Mouse (Mus musculus): Measurements from ENCODE around the gene Wwox. TPM values are rescaled to one million over a fixed set of nuclear protein-coding genes. Genes with fewer than 3 reads are reported as not detected.

Gene Wwox
- polyA plus RNA-seq, 1 experiment from 2014 or later: 10.4 TPM

- no peak overlapping the region for H3K4me2 ChIP-seq
- WGBS: 63% methylated on average over 7 of the region's 7 CpGs
- no peaks in the 10 kb centered on the region for H3K4me1 ChIP-seq (replicated peaks)
- H3K27ac ChIP-seq (ENCODE audit: poor library complexity, severe bottlenecking): no peak overlapping the region
- H3K9ac ChIP-seq: no peak overlapping the region
- no peaks in the 10 kb centered on the region for H3K27me3 ChIP-seq (replicated peaks)
- H3K4me3 ChIP-seq: no peak overlapping the region
- H3K36me3 ChIP-seq: no peaks in the 10 kb centered on the region
- no peaks in the 10 kb centered on the region for H3K9me3 ChIP-seq (replicated peaks)
- ATAC-seq (ENCODE audit: insufficient number of reproducible peaks, low FRiP score): no peak
These were observed 469.1 kb downstream of the Wwox start for GRCm38 (mm10) chr8:114908589-114908988.

- H3K9me3 ChIP-seq (replicated peaks): no peaks in the 10 kb centered on the region
- H3K36me3 ChIP-seq: no peaks in the 10 kb centered on the region
- no peak overlapping the region for H3K9ac ChIP-seq
- no peak overlapping the region for H3K4me2 ChIP-seq
- no peak for ATAC-seq (ENCODE audit: insufficient number of reproducible peaks, low FRiP score)
- H3K27ac ChIP-seq (ENCODE audit: poor library complexity, severe bottlenecking): no peak overlapping the region
- WGBS: 81% methylated on average over 9 of the region's 9 CpGs
- H3K4me3 ChIP-seq: no peak overlapping the region
- no peaks in the 10 kb centered on the region for H3K27me3 ChIP-seq (replicated peaks)
- no peaks in the 10 kb centered on the region for H3K4me1 ChIP-seq (replicated peaks)
These were observed 469.7 kb downstream of the Wwox start for GRCm38 (mm10) chr8:114909146-114909545.

GRCm38 (mm10) chr8:114911031-114911580, 471.7 kb downstream of the Wwox start:
- H3K27me3 ChIP-seq (replicated peaks): no peaks in the 10 kb centered on the region
- ATAC-seq (ENCODE audit: insufficient number of reproducible peaks, low FRiP score): no peak
- no peaks in the 10 kb centered on the region for H3K4me1 ChIP-seq (replicated peaks)
- 90% methylated on average over 17 of the region's 17 CpGs for WGBS
- H3K4me2 ChIP-seq: no peak overlapping the region
- H3K9ac ChIP-seq: no peak overlapping the region
- H3K9me3 ChIP-seq (replicated peaks): no peaks in the 10 kb centered on the region
- H3K27ac ChIP-seq (ENCODE audit: poor library complexity, severe bottlenecking): no peak overlapping the region
- H3K4me3 ChIP-seq: no peak overlapping the region
- no peaks in the 10 kb centered on the region for H3K36me3 ChIP-seq

- H3K36me3 ChIP-seq: no peaks in the 10 kb centered on the region
- H3K4me1 ChIP-seq (replicated peaks): peaks cover 17% of the 10 kb centered on the region
- peaks cover 9% of the 10 kb centered on the region; the same call in 1 of the 2 replicates for H3K27me3 ChIP-seq (replicated peaks)
- no peak overlapping the region for H3K4me3 ChIP-seq
- no peak overlapping the region for H3K9ac ChIP-seq
- no peak overlapping the region for H3K27ac ChIP-seq (ENCODE audit: poor library complexity, severe bottlenecking)
- ATAC-seq (ENCODE audit: insufficient number of reproducible peaks, low FRiP score): no peak
- no peaks in the 10 kb centered on the region for H3K9me3 ChIP-seq (replicated peaks)
- WGBS: 70% methylated on average over 7 of the region's 7 CpGs
- H3K4me2 ChIP-seq: no peak overlapping the region
These were observed 484.2 kb downstream of the Wwox start for GRCm38 (mm10) chr8:114923629-114924028.

GRCm38 (mm10) chr8:114927412-114927811, 488.0 kb downstream of the Wwox start:
- H3K9ac ChIP-seq: no peak overlapping the region
- H3K27ac ChIP-seq (ENCODE audit: poor library complexity, severe bottlenecking): no peak overlapping the region
- H3K4me3 ChIP-seq: no peak overlapping the region
- peaks cover 9% of the 10 kb centered on the region; the same call in 1 of the 2 replicates for H3K27me3 ChIP-seq (replicated peaks)
- H3K4me2 ChIP-seq: no peak overlapping the region
- 62% methylated on average over 8 of the region's 8 CpGs for WGBS
- H3K9me3 ChIP-seq (replicated peaks): no peaks in the 10 kb centered on the region
- ATAC-seq (ENCODE audit: insufficient number of reproducible peaks, low FRiP score): no peak
- H3K36me3 ChIP-seq: no peaks in the 10 kb centered on the region
- peaks cover 17% of the 10 kb centered on the region for H3K4me1 ChIP-seq (replicated peaks)

GRCm38 (mm10) chr8:114927917-114928316, 488.5 kb downstream of the Wwox start:
- no peak overlapping the region for H3K4me3 ChIP-seq
- H3K4me2 ChIP-seq: no peak overlapping the region
- peaks cover 9% of the 10 kb centered on the region; the same call in 1 of the 2 replicates for H3K27me3 ChIP-seq (replicated peaks)
- no peak overlapping the region for H3K27ac ChIP-seq (ENCODE audit: poor library complexity, severe bottlenecking)
- no peak overlapping the region for H3K9ac ChIP-seq
- ATAC-seq (ENCODE audit: insufficient number of reproducible peaks, low FRiP score): no peak
- H3K9me3 ChIP-seq (replicated peaks): no peaks in the 10 kb centered on the region
- H3K4me1 ChIP-seq (replicated peaks): peaks cover 17% of the 10 kb centered on the region
- no peaks in the 10 kb centered on the region for H3K36me3 ChIP-seq
- WGBS: 61% methylated on average over 4 of the region's 4 CpGs

GRCm38 (mm10) chr8:114929597-114929996, 490.1 kb downstream of the Wwox start:
- Histone ChIP-seq H3K4me2 (no peak overlapping the region), H3K4me1 (replicated peaks) (peaks cover 13% of the 10 kb centered on the region), H3K4me3 (no peak overlapping the region), H3K27ac (ENCODE audit: poor library complexity, severe bottlenecking) (no peak overlapping the region), H3K9me3 (replicated peaks) (no peaks in the 10 kb centered on the region), H3K27me3 (replicated peaks) (peaks cover 4% of the 10 kb centered on the region; the same call in 1 of the 2 replicates), H3K9ac (no peak overlapping the region), H3K36me3 (no peaks in the 10 kb centered on the region)
- WGBS: 71% methylated on average over 4 of the region's 4 CpGs
- no peak for ATAC-seq (ENCODE audit: insufficient number of reproducible peaks, low FRiP score)

GRCm38 (mm10) chr8:114932071-114932630, 492.7 kb downstream of the Wwox start:
- Histone ChIP-seq H3K9ac (no peak overlapping the region), H3K27me3 (replicated peaks) (no peaks in the 10 kb centered on the region), H3K36me3 (no peaks in the 10 kb centered on the region), H3K4me1 (replicated peaks) (peaks cover 12% of the 10 kb centered on the region), H3K9me3 (replicated peaks) (no peaks in the 10 kb centered on the region), H3K27ac (ENCODE audit: poor library complexity, severe bottlenecking) (no peak overlapping the region), H3K4me3 (no peak overlapping the region), H3K4me2 (no peak overlapping the region)
- WGBS: 59% methylated on average over 18 of the region's 18 CpGs
- ATAC-seq (ENCODE audit: insufficient number of reproducible peaks, low FRiP score): no peak

- no peaks in the 10 kb centered on the region for H3K36me3 ChIP-seq
- H3K27ac ChIP-seq (ENCODE audit: poor library complexity, severe bottlenecking): no peak overlapping the region
- ATAC-seq (ENCODE audit: insufficient number of reproducible peaks, low FRiP score): no peak
- 90% methylated on average over 1 of the region's 1 CpGs for WGBS
- peaks cover 7% of the 10 kb centered on the region for H3K4me1 ChIP-seq (replicated peaks)
- no peak overlapping the region for H3K4me2 ChIP-seq
- H3K27me3 ChIP-seq (replicated peaks): no peaks in the 10 kb centered on the region
- no peaks in the 10 kb centered on the region for H3K9me3 ChIP-seq (replicated peaks)
- H3K4me3 ChIP-seq: no peak overlapping the region
- H3K9ac ChIP-seq: no peak overlapping the region
These were observed 493.8 kb downstream of the Wwox start for GRCm38 (mm10) chr8:114933248-114933647.

GRCm38 (mm10) chr8:114936887-114937286, 497.4 kb downstream of the Wwox start:
- no peak overlapping the region for H3K9ac ChIP-seq
- H3K27me3 ChIP-seq (replicated peaks): no peaks in the 10 kb centered on the region
- H3K4me1 ChIP-seq (replicated peaks): peaks cover 7% of the 10 kb centered on the region
- no peaks in the 10 kb centered on the region for H3K9me3 ChIP-seq (replicated peaks)
- H3K36me3 ChIP-seq: no peaks in the 10 kb centered on the region
- 19% methylated on average over 10 of the region's 10 CpGs for WGBS
- H3K27ac ChIP-seq (ENCODE audit: poor library complexity, severe bottlenecking): no peak overlapping the region
- H3K4me3 ChIP-seq: no peak overlapping the region
- ATAC-seq (ENCODE audit: insufficient number of reproducible peaks, low FRiP score): no peak
- H3K4me2 ChIP-seq: no peak overlapping the region

GRCm38 (mm10) chr8:114939338-114939737, 499.9 kb downstream of the Wwox start:
- H3K4me1 ChIP-seq (replicated peaks): peaks cover 7% of the 10 kb centered on the region; the same call in 1 of the 2 replicates
- WGBS: 73% methylated on average over 8 of the region's 8 CpGs

GRCm38 (mm10) chr8:114941096-114941495, 501.6 kb downstream of the Wwox start:
- H3K27me3 ChIP-seq (replicated peaks): no peaks in the 10 kb centered on the region
- H3K36me3 ChIP-seq: no peaks in the 10 kb centered on the region
- H3K9me3 ChIP-seq (replicated peaks): no peaks in the 10 kb centered on the region
- no peak overlapping the region for H3K4me2 ChIP-seq
- H3K27ac ChIP-seq (ENCODE audit: poor library complexity, severe bottlenecking): no peak overlapping the region
- H3K4me3 ChIP-seq: no peak overlapping the region
- peaks cover 7% of the 10 kb centered on the region; the same call in 1 of the 2 replicates for H3K4me1 ChIP-seq (replicated peaks)
- no peak overlapping the region for H3K9ac ChIP-seq
- 74% methylated on average over 5 of the region's 5 CpGs for WGBS
- ATAC-seq (ENCODE audit: insufficient number of reproducible peaks, low FRiP score): no peak

More at GRCm38 (mm10) chr8:114939338-114939737, 499.9 kb downstream of the Wwox start:
- ATAC-seq (ENCODE audit: insufficient number of reproducible peaks, low FRiP score): no peak
- H3K9ac ChIP-seq: no peak overlapping the region
- no peak overlapping the region for H3K27ac ChIP-seq (ENCODE audit: poor library complexity, severe bottlenecking)
- no peak overlapping the region for H3K4me2 ChIP-seq
- H3K9me3 ChIP-seq (replicated peaks): no peaks in the 10 kb centered on the region
- no peaks in the 10 kb centered on the region for H3K36me3 ChIP-seq
- no peaks in the 10 kb centered on the region for H3K27me3 ChIP-seq (replicated peaks)
- H3K4me3 ChIP-seq: no peak overlapping the region
